Mouse (Mus musculus): Measurements from ENCODE around the gene Dnajc19. TPM values are rescaled to one million over a fixed set of nuclear protein-coding genes. Genes with fewer than 3 reads are reported as not detected.
"Not testable (repeated sequence)": the region's sequence is repeated elsewhere in the genome, so short reads cannot be mapped to it uniquely, and the experiment has no call there.

Dnajc19 gene
- polyA plus RNA-seq, 1 experiment from 2014 or later, result 160 TPM

DNA sequence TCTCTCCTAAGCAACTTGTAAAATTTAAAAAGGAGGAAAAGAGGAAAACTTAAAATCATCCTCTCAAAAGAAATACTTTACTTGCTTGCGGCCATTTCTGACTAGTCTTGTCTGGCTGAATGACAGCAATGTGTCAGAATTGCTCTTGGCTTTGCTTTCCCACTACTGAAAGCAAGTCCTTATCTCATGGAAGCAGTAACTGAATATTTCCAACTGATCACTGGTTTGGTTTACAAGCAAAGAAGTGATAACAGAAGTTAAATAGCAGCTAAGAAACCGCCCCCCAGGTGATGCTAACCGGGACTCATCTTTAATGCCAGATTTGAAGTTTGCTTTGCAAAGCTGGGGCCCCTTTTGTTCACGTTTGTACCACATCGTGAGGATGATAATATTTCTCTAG, 2.5 kb upstream of the Dnajc19 start:
- no peak overlapping the region for H3K4me3 ChIP-seq (replicated peaks)
- no peak overlapping the region for H3K4me2 ChIP-seq
- H3K4me1 ChIP-seq, result peaks cover 4% of the 10 kb centered on the region; the same call in 1 of the 2 replicates
- no peaks in the 10 kb centered on the region for H3K36me3 ChIP-seq
- no peaks in the 10 kb centered on the region for H3K27me3 ChIP-seq (replicated peaks)
- H3K9ac ChIP-seq, result no peak overlapping the region
- no peaks in the 10 kb centered on the region for H3K9me3 ChIP-seq
- H3K27ac ChIP-seq, result no peak overlapping the region
- no peak for ATAC-seq (ENCODE audit: insufficient read depth, low FRiP score, low read depth)
- WGBS, result 70% methylated on average over 5 of the region's 5 CpGs

DNA sequence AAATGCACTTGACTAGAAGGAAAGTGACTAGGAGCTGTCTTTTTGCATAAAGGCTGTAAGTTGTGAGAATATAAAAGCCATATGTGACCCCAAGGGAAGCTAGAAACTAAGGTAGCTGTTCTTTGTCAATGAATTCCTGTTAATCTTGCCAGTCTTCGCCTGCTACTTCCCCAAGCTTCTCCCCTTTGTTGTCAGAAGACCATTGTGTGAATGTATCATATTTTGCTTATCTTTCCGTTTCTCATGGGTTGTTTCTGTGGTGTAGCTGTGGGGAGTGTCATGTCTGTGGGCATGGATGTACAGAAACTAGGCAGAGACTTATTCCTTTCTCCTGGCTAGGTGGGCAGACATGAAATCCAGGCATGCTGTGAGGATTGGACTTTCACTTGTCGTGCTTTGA, 808 bp upstream of the Dnajc19 start:
- H3K27me3 ChIP-seq (replicated peaks), result no peaks in the 10 kb centered on the region
- H3K9ac ChIP-seq, result no peak overlapping the region
- H3K27ac ChIP-seq, result no peak overlapping the region
- WGBS, result 83% methylated on average over 3 of the region's 3 CpGs
- H3K9me3 ChIP-seq, result no peaks in the 10 kb centered on the region
- 0 out of 2 replicates have a peak, but pooled peaks cover 3% of the 10 kb centered on the region for H3K36me3 ChIP-seq
- H3K4me3 ChIP-seq (replicated peaks), result peak overlapping the region; percentile 66; the same call in 1 of the 2 replicates
- H3K4me2 ChIP-seq, result peak overlapping the region; percentile 61
- no peak for ATAC-seq (ENCODE audit: insufficient read depth, low FRiP score, low read depth)
- peaks cover 4% of the 10 kb centered on the region; the same call in 1 of the 2 replicates for H3K4me1 ChIP-seq

DNA sequence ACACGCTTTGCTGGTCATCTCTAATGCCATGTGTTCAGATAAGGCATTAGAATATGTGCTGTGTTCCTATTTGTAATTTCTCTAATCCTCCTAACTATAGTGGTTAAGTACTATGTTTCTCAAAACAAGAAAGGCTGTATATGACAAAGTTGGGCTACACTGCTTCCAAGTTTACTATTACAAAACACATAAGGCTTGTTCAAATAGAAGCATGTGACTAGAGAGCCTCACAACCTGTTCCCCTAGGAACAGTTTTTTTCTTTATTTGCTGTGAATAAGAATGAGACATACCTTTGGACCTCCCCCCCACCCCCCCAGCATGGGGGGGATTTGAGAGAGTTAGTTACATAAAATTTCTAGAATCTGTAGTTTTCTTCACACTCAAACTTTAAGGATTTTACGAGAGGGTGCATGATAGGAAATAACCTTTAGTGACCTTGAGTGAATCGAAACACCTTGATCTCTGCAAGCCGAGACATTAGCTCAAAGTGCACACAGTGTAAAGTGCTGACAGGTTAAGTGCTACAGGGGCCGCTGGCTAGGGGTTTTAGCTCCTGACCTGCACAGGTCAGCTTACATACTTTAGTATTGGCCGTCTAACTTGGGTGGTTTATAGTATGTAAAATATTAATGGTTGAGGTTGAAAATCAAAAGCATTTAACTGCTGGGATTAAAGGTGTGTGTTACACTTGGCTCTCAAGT, 4.9 kb downstream of the Dnajc19 start:
- Histone ChIP-seq H3K4me1 (peaks cover 4% of the 10 kb centered on the region; the same call in 1 of the 2 replicates), H3K4me3 (replicated peaks) (no peak overlapping the region), H3K27ac (no peak overlapping the region), H3K4me2 (no peak overlapping the region), H3K9me3 (no peaks in the 10 kb centered on the region), H3K27me3 (replicated peaks) (no peaks in the 10 kb centered on the region), H3K36me3 (peaks cover 9% of the 10 kb centered on the region; the same call in 1 of the 2 replicates), H3K9ac (no peak overlapping the region)
- no peak for ATAC-seq (ENCODE audit: insufficient read depth, low FRiP score, low read depth)
- 68% methylated on average over 6 of the region's 6 CpGs for WGBS

DNA sequence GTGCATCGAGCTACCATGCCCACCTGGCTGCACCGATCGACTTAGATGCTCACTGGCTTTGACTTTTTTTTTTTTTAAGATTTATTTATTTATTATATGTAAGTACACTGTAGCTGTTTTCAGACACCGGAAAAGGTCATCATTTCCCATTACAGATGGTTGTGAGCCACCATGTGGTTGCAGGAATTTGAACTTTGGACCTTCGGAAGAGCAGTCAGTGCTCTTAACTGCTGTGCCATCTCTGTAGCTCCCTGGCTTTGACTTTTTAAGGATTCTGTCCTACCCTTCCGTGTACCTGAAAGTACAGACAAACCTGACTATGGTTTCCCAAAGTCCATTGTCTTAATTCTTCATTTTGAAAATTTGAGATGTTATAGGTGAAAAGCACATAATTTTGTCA, 8.4 kb downstream of the Dnajc19 start:
- no peak for ATAC-seq (ENCODE audit: insufficient read depth, low FRiP score, low read depth)
- no peak overlapping the region for H3K4me2 ChIP-seq
- no peaks in the 10 kb centered on the region for H3K4me1 ChIP-seq
- no peaks in the 10 kb centered on the region for H3K9me3 ChIP-seq
- peaks cover 8% of the 10 kb centered on the region for H3K36me3 ChIP-seq
- H3K27ac ChIP-seq, result no peak overlapping the region
- WGBS, result 87% methylated on average over 6 of the region's 6 CpGs
- no peak overlapping the region for H3K9ac ChIP-seq
- H3K27me3 ChIP-seq (replicated peaks), result no peaks in the 10 kb centered on the region
- H3K4me3 ChIP-seq (replicated peaks), result no peak overlapping the region

DNA sequence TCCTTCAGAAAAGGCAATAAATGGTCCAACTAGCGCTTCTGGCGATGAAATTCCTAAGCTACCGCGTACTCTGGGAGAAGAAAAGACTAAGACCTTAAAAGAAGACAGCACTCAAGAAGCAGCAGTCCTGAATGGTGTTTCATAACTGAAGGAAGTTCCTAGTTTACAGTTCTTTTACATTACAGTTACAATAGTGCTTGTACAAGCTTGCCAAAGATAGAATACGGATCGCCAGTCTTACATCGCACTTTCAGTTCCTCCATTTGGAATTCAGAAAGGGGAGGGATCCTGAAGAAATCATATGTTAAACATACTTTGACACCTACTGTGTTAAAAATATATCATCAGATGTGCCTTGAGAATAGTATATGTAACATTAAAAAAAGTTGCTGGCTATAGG, 12.2 kb downstream of the Dnajc19 start:
- not testable (repeated sequence) for H3K27ac ChIP-seq; H3K4me1 ChIP-seq; H3K9ac ChIP-seq; H3K4me2 ChIP-seq; H3K9me3 ChIP-seq; ATAC-seq (ENCODE audit: insufficient read depth, low FRiP score, low read depth); H3K36me3 ChIP-seq; H3K4me3 ChIP-seq (replicated peaks); H3K27me3 ChIP-seq (replicated peaks)
- WGBS, result 86% methylated on average over 7 of the region's 7 CpGs

DNA sequence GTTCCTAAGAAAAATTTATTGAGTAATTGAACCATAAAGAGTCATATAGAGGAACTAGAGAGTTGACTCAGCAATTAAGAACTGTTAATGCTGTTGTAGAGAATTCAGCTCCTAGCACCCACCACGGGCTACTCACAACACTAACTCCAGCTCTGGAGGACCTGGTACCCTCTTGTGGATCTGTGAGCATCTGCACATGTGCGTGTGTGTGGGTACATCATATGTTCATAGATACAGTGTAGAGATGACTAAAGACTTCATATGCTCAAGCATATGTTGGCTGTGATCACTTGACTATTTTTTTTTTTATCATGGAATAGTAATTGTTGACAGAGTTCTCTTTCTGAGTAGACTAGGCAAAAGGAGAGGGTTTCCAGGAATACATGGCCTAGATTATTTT, 18.8 kb downstream of the Dnajc19 start:
- Histone ChIP-seq H3K27ac (no peak overlapping the region), H3K4me2 (no peak overlapping the region), H3K9me3 (no peaks in the 10 kb centered on the region), H3K9ac (no peak overlapping the region), H3K4me1 (no peaks in the 10 kb centered on the region), H3K4me3 (replicated peaks) (no peak overlapping the region), H3K36me3 (peaks cover 22% of the 10 kb centered on the region), H3K27me3 (replicated peaks) (no peaks in the 10 kb centered on the region)
- WGBS, result 92% methylated on average over 2 of the region's 2 CpGs
- ATAC-seq (ENCODE audit: insufficient read depth, low FRiP score, low read depth), result no peak

DNA sequence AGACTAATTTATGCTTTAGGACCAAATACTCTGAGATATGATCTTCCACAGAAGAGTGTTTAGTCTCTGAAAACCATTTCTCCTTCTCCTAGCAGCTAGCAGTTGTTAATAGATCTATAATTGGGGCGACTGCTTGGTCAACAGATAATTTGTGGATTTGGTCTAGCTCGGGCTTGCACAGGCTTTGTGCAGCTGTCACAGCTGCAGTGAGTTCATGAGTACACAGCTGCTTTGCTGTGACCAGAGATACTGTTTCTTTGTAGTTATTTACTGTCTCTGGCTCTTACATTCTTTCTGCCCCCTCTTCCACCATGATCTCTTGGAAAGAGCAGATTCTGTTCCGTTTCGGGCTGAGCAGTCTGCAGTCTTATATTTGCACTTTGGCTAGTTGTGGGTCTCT, 39.1 kb downstream of the Dnajc19 start:
- Histone ChIP-seq H3K27ac (no peak overlapping the region), H3K27me3 (replicated peaks) (no peaks in the 10 kb centered on the region), H3K4me3 (replicated peaks) (no peak overlapping the region), H3K9me3 (no peaks in the 10 kb centered on the region), H3K36me3 (0 out of 2 replicates have a peak, but pooled peaks cover 4% of the 10 kb centered on the region), H3K4me2 (no peak overlapping the region), H3K9ac (no peak overlapping the region), H3K4me1 (peaks cover 3% of the 10 kb centered on the region; the same call in 1 of the 2 replicates)
- no peak for ATAC-seq (ENCODE audit: insufficient read depth, low FRiP score, low read depth)
- 82% methylated on average over 4 of the region's 4 CpGs for WGBS

DNA sequence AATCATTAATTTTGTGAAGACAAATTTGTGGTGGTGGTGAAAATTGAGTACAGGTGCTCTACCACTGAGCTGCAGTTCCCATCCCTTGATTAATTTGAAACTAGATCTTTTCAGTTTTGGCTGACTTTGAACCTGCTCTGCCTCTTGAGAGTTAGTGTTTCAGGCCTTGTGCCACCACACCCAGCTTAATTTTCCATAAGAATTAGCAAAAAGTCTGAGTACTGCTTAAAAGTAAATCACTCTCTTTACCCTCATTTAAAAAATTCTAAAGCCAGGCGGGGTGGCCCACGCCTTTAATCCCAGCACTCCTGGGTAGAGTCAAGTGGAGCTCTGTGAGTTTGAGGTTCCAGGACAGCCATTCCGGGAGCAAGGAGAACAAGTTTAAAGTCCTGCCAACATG, 45.4 kb downstream of the Dnajc19 start:
- H3K27ac ChIP-seq, result no peak overlapping the region
- WGBS, result 89% methylated on average over 3 of the region's 3 CpGs

DNA sequence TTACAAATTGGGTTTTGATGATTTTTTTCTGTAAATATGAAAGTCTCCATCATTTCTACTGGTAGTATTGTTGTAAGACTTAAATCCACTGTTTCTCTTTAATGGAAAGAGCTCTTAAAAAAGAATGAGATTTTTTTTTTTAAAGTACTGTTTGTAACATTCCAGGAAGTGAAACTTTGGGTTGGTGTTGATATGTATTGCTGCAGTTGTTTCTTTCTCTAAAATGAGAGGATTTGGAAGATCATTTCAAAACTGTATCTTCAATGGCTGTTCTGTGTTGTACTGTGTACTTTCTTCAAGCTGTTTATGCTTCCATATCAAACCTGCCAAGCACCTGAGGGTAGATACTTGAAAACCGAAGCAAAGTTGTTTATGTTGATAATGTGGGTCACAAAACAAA, 46.3 kb downstream of the Dnajc19 start:
- WGBS, result 55% methylated on average over 1 of the region's 1 CpGs
- no peak overlapping the region for H3K27ac ChIP-seq
- H3K4me2 ChIP-seq, result no peak overlapping the region
- peaks cover 3% of the 10 kb centered on the region; the same call in 1 of the 2 replicates for H3K4me1 ChIP-seq
- ATAC-seq (ENCODE audit: insufficient read depth, low FRiP score, low read depth), result no peak
- H3K9ac ChIP-seq, result no peak overlapping the region
- H3K9me3 ChIP-seq, result no peaks in the 10 kb centered on the region
- no peak overlapping the region for H3K4me3 ChIP-seq (replicated peaks)
- H3K27me3 ChIP-seq (replicated peaks), result no peaks in the 10 kb centered on the region
- no peaks in the 10 kb centered on the region for H3K36me3 ChIP-seq

More for the DNA sequence above, 45.4 kb downstream of the Dnajc19 start:
- H3K4me3 ChIP-seq (replicated peaks), result no peak overlapping the region
- H3K27me3 ChIP-seq (replicated peaks), result no peaks in the 10 kb centered on the region
- no peaks in the 10 kb centered on the region for H3K36me3 ChIP-seq
- no peak overlapping the region for H3K4me2 ChIP-seq
- no peak overlapping the region for H3K9ac ChIP-seq
- no peaks in the 10 kb centered on the region for H3K9me3 ChIP-seq
- H3K4me1 ChIP-seq, result peaks cover 3% of the 10 kb centered on the region; the same call in 1 of the 2 replicates
- no peak for ATAC-seq (ENCODE audit: insufficient read depth, low FRiP score, low read depth)

DNA sequence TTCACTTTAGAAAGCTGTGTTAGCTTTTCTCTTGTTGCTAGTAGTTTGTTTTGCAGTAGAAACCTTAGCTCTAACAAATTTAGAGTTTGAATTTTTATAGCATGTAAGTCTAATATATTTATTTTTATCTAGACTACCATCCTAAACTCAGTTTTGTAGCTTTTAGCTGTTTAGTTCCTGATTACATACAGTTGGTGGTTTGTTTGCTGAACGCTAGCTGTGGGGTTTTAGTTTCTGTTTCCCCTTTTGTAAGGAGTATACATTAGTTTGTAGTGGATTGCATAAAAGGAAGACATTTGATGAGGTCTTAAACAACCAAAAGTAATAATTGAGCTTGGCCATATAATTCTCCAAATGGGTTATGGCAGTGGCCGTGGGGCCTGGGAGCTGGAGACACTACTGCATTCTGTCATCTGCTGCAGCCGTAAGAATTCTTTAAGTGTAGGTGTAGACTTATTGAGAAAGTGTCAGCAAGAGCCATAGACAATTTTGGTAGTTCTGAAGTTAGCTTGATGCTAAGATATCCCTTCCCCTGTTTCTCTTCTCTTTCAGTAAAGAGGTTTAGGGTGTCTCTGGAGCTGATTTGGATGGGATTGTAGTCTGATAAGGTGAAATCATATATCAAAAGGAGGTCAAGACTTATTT, 47.3 kb downstream of the Dnajc19 start:
- H3K27me3 ChIP-seq (replicated peaks), result no peaks in the 10 kb centered on the region
- peaks cover 3% of the 10 kb centered on the region; the same call in 1 of the 2 replicates for H3K4me1 ChIP-seq
- H3K36me3 ChIP-seq, result no peaks in the 10 kb centered on the region
- no peaks in the 10 kb centered on the region for H3K9me3 ChIP-seq
- WGBS, result 62% methylated on average over 3 of the region's 3 CpGs
- H3K4me2 ChIP-seq, result no peak overlapping the region
- no peak for ATAC-seq (ENCODE audit: insufficient read depth, low FRiP score, low read depth)
- no peak overlapping the region for H3K9ac ChIP-seq
- H3K27ac ChIP-seq, result no peak overlapping the region
- H3K4me3 ChIP-seq (replicated peaks), result no peak overlapping the region

DNA sequence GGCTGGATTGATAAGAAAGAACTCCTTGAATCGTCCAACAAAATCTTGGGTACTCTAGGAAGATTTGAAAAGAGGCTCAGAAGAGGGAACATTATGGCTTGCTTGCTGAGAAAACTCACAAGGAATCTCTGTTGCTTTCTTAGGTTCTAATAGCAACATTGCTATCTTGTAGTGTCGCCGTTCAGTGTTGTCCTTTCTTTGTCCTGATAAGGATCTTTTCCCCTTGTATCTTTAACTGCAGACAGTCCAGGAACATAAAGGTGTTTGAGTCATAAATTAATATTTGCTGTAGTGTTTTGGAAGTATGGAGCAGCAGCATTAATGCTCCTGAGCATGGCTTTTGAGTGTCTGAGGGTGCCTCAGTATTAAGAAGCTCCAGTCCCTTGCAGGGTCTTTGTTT, 50.5 kb downstream of the Dnajc19 start:
- no peaks in the 10 kb centered on the region for H3K27me3 ChIP-seq (replicated peaks)
- no peak overlapping the region for H3K27ac ChIP-seq
- H3K9me3 ChIP-seq, result no peaks in the 10 kb centered on the region
- no peaks in the 10 kb centered on the region for H3K36me3 ChIP-seq
- ATAC-seq (ENCODE audit: insufficient read depth, low FRiP score, low read depth), result no peak
- no peak overlapping the region for H3K4me2 ChIP-seq
- no peaks in the 10 kb centered on the region for H3K4me1 ChIP-seq
- 78% methylated on average over 3 of the region's 3 CpGs for whole genome bisulfite sequencing
- no peak overlapping the region for H3K9ac ChIP-seq
- H3K4me3 ChIP-seq (replicated peaks), result no peak overlapping the region

DNA sequence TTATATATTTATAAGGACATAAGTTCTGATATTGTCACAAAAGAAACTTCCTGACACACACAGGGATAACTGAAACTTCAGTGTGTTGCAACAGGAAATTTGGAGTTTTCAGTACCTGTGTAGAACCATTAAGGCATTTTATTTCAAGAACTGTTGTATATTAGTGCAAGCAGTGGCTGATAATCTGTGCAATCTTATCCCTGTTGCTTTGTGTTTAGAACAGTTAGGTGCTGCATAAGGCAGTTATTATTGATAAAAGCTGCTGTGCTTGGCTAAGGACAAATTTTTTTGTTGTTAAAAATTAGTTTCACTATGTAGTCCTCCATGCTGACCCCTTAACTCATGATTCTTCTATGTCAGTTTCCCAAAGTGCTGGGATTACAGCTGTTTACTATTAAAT, 52.2 kb downstream of the Dnajc19 start:
- Histone ChIP-seq H3K4me2 (no peak overlapping the region), H3K9ac (no peak overlapping the region), H3K27me3 (replicated peaks) (no peaks in the 10 kb centered on the region), H3K4me1 (no peaks in the 10 kb centered on the region), H3K36me3 (no peaks in the 10 kb centered on the region), H3K27ac (no peak overlapping the region), H3K4me3 (replicated peaks) (no peak overlapping the region), H3K9me3 (no peaks in the 10 kb centered on the region)
- no peak for ATAC-seq (ENCODE audit: insufficient read depth, low FRiP score, low read depth)
